Mouse (Mus musculus): ENCODE results near the gene Scamp1.

DNA sequence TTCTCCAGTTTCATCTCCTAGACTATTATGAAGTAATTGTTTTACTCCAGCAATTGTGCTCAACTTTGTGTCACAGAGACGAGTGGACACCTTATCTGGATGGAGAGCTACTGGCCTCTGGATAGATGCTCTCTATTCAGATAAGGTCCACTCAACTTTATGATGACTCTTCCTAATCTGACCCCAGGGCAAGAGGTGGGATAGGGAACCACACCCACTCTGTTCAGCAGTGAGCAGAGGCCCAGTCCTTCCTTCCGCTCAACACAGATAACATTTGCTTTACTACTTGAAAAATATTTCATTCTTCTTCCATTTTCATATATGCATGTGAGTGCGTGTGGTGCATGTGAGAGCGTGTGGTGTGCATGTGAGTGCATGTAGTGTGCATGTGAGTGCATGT, 14.6 kb upstream of the Scamp1 start:
- no peak for TF ChIP-seq CTCF (IDR thresholded peaks at IDR 0.05; ENCODE audit: insufficient read depth, low read length)
- no peak for TF ChIP-seq POLR2A (IDR thresholded peaks at IDR 0.05; ENCODE audit: borderline replicate concordance, extremely low read depth, low read depth, low read length)

Measured in lung, adult 2 months (tissue).